Mouse (Mus musculus) thymus, adult 2 months (tissue): ENCODE measurements around the gene Comt.

Experiments used
- CTCF ChIP-seq: fragments of 200-500 bp; IDR thresholded peaks from 2 replicates; pipeline ENCODE4 v1.5.1; 2012; ENCODE audit warnings: mild to moderate bottlenecking, control low read depth, low read length, moderate library complexity, borderline replicate concordance; ENCODE audit not compliant: control insufficient read depth, poor library complexity, insufficient read depth; ENCODE audit errors: extremely low read depth
- POLR2A ChIP-seq: fragments of 200-500 bp; IDR thresholded peaks from 2 replicates; pipeline ENCODE4 v1.6.1; 2012; ENCODE audit warnings: mild to moderate bottlenecking, low read length, control low read depth, moderate library complexity; ENCODE audit not compliant: control insufficient read depth, poor library complexity, insufficient read depth; ENCODE audit errors: extremely low read depth

DNA sequence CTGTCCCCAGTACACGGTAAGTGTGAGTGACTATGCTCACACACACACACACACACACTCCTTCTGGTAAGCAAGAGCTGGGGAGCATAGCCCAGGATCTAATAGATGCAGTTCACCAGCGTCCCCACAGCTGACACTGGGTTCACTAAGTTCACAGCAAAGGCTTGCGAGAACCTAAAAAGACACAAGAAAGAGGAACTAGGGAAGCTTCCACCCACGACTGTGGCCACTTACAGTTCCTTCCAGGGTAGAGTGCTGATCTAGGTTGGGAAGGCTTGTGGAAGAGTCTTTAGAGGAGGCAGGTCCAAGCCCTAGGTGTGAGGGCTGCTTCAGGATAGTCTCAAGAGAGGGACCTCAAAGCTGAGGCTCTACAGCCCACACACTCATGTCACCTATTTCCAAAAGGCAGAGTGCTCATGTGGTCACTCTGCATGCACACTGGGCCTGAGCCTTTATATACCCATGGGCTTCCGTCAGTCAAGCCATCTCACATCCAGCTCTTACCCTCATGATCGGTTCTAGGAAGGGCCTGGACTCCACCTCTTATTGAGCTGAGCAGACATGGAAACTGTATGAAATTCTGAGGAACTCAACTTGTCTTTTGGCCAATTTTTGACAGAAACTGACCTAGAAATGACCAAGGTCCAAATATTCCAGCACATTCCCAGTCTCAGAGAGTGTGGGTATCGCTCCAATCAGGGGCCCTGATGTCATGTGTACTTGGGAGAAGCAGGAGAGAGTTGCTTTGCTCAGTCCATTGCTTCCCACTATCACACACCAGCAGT lies 13.4 kb downstream of the Comt start:
- TF ChIP-seq CTCF (no peak), POLR2A (no peak)
